ENCODE assay signal across 21 mouse cellular contexts in genomic region chr17:26574118-26574517, GRCm38 (mm10). TPM values are rescaled to one million over a fixed set of nuclear protein-coding genes. Genes with fewer than 3 reads are reported as not detected.
A peak's percentile ranks its signal among the peaks of the same experiment; 100 is the strongest.
DNase-seq lines count a peak whose midpoint lies in the region; ATAC-seq and TF ChIP-seq lines count a peak whose summit lies in the region.
"Had no signal": no experiment of that assay in that cellular context is flagged by ENCODE, and none has a peak within 500 bp of the region (broad histone marks: within the 10 kb centered on the region; RNA-seq: fewer than 3 reads in every experiment).

No protein-coding gene starts in this region.

- no peak for ATAC-seq in megakaryocyte, adult 5-6 weeks (ENCODE audit: poor library complexity, severe bottlenecking)
- no peak for ATAC-seq in heart, embryonic 15.5 days (replicated peaks; ENCODE audit: insufficient number of reproducible peaks, insufficient read depth, low FRiP score, low read depth)
- ATAC-seq: activated CD4-positive, CD25-positive, alpha-beta regulatory T cell, adult 4 months; liver, postnatal 0 days; lung, postnatal 0 days had no signal

- H3K9me3 ChIP-seq in megakaryocyte, embryonic 14.5 days, result no peaks in the 10 kb centered on the region
- no peaks in the 10 kb centered on the region for H3K9me3 ChIP-seq in heart, embryonic 15.5 days (replicated peaks)
- H3K9me3 ChIP-seq: embryonic facial prominence, embryonic 12.5 days; hindbrain, embryonic 13.5 days had no signal

- peak; percentile 66; the same call in 1 of the 2 replicates for TF ChIP-seq EP300 in heart, adult 2 months (IDR thresholded peaks at IDR 0.05; ENCODE audit: insufficient read depth, low read depth, low read length)

- intact Hi-C loops in heart, adult 2 months (cut with DNase I), result no loop called here
- intact Hi-C loops in heart, postnatal 25 days (cut with DNase I), result no loop called here

- H3K79me2 ChIP-seq in heart, adult 2 months (replicated peaks; ENCODE audit: control insufficient read depth, insufficient read depth, low read length), result no peaks in the 10 kb centered on the region; the same call in none of the 2 replicates

- peak overlapping the region; percentile 37 for H3K9ac ChIP-seq in heart, adult 2 months (ENCODE audit: low read depth, low read length)
- no peak overlapping the region for H3K9ac ChIP-seq in heart, embryonic 15.5 days
- H3K9ac ChIP-seq: embryonic facial prominence, embryonic 12.5 days; hindbrain, embryonic 13.5 days; liver, postnatal 0 days had no signal

- H3K4me2 ChIP-seq in heart, embryonic 15.5 days, result no peak overlapping the region
- H3K4me2 ChIP-seq: embryonic facial prominence, embryonic 12.5 days; hindbrain, embryonic 13.5 days; liver, embryonic 11.5 days; midbrain, embryonic 11.5 days had no signal

- H3K27me3 ChIP-seq in heart, adult 2 months (ENCODE audit: control insufficient read depth, insufficient read depth, low read length), result no peaks in the 10 kb centered on the region
- H3K27me3 ChIP-seq in megakaryocyte, embryonic 14.5 days (replicated peaks), result no peaks in the 10 kb centered on the region
- no peaks in the 10 kb centered on the region for H3K27me3 ChIP-seq in heart, embryonic 15.5 days
- H3K27me3 ChIP-seq: embryonic facial prominence, embryonic 12.5 days; hindbrain, embryonic 13.5 days had no signal

- peak in 1 of 2 experiments; percentile 56 for DNase-seq in heart, adult 2 months
- DNase-seq in heart, postnatal 25 days (ENCODE audit: low spot score), result no peak
- no peak for DNase-seq in adrenal gland, postnatal 14 days
- DNase-seq in thymus, postnatal 10 days (ENCODE audit: low spot score in 2 of 2), result no peak
- DNase-seq: adrenal gland, postnatal 36 days; gastrocnemius, postnatal 10 days; kidney, adult 11 months; layer of hippocampus, adult 9-11 months; left cerebral cortex, postnatal 4 days; liver, postnatal 0 days; thymus, postnatal 4 days had no signal

- H3K36me3 ChIP-seq in heart, adult 2 months (ENCODE audit: control insufficient read depth, insufficient read depth, low read length), result peaks cover 2% of the 10 kb centered on the region
- peaks cover 63% of the 10 kb centered on the region for H3K36me3 ChIP-seq in megakaryocyte, embryonic 14.5 days (replicated peaks; ENCODE audit: low read length)
- peaks cover 1% of the 10 kb centered on the region; the same call in 1 of the 2 replicates for H3K36me3 ChIP-seq in heart, embryonic 15.5 days

- no peak overlapping the region for H3K4me3 ChIP-seq in heart, adult 2 months
- peak overlapping the region; percentile 43 for H3K4me3 ChIP-seq in megakaryocyte, embryonic 14.5 days (replicated peaks)
- H3K4me3 ChIP-seq in heart, embryonic 15.5 days, result no peak overlapping the region
- H3K4me3 ChIP-seq: embryonic facial prominence, embryonic 12.5 days; hindbrain, embryonic 13.5 days had no signal

- peak overlapping the region; percentile 68 for H3K27ac ChIP-seq in heart, adult 2 months
- H3K27ac ChIP-seq in heart, embryonic 15.5 days, result peak overlapping the region; percentile 35
- H3K27ac ChIP-seq: embryonic facial prominence, embryonic 12.5 days; hindbrain, embryonic 13.5 days; macrophage had no signal

- 0 out of 2 replicates have a peak, but pooled peaks have one; percentile 19 for TF ChIP-seq POLR2A in heart, adult 2 months (IDR thresholded peaks at IDR 0.05; ENCODE audit: insufficient read depth, low read depth, low read length)

- 31% methylated on average over 11 of the region's 11 CpGs for WGBS in heart, adult 2 months
- 48% methylated on average over 11 of the region's 11 CpGs for WGBS in heart, embryonic 15.5 days

- H3K4me1 ChIP-seq in heart, adult 2 months (ENCODE audit: control insufficient read depth, insufficient read depth, low read length), result peaks cover 49% of the 10 kb centered on the region
- H3K4me1 ChIP-seq in megakaryocyte, embryonic 14.5 days, result peaks cover 100% of the 10 kb centered on the region
- peaks cover 79% of the 10 kb centered on the region for H3K4me1 ChIP-seq in heart, embryonic 15.5 days (replicated peaks)

- TF ChIP-seq CTCF in heart, adult 2 months (IDR thresholded peaks at IDR 0.05), result no peak

RNA-seq across cellular contexts. Expression of gene Dusp1, which starts 12.2 kb away (rescaled TPM):
- 10 to 100 TPM; 61.4 to 71.3 TPM for total RNA-seq in heart, adult 2 months (2021)
- polyA plus RNA-seq in heart, adult 2 months (2012; rRNA removed), result 122 and 171 TPM in 2 replicates
- total RNA-seq in heart, postnatal 25 days (2021), result 10 to 100 TPM; 44.8 to 66.4 TPM
- polyA plus RNA-seq in megakaryocyte, embryonic 14.5 days (2012; ENCODE audit: insufficient read depth, low replicate concordance), result 11.6 and 65.1 TPM in 2 replicates
- total RNA-seq in megakaryocyte, adult 5-6 weeks (2015), result 265 and 280 TPM in 2 replicates
- 58.9 and 72.1 TPM in 2 replicates for total RNA-seq in megakaryocyte, adult 5-6 weeks (2017)
- polyA plus RNA-seq in heart, embryonic 15.5 days (2015; fragmentation: Nextera tagmentation; extraction: Ambion mirVana), result 30.8 and 38.1 TPM in 2 replicates
- total RNA-seq in adrenal gland, postnatal 14 days (2021), result 56.6 and 66.3 TPM in 2 replicates

RNA-seq across cellular contexts. Expression of gene Ergic1, which starts 12.8 kb away (rescaled TPM):
- 10 to 100 TPM; 53.6 to 59.4 TPM for total RNA-seq in heart, adult 2 months (2021)
- 64.4 and 84.3 TPM in 2 replicates for polyA plus RNA-seq in heart, adult 2 months (2012; rRNA removed)
- total RNA-seq in heart, postnatal 25 days (2021), result 10 to 100 TPM; 54.2 to 58.4 TPM
- 21.0 and 26.5 TPM in 2 replicates for polyA plus RNA-seq in megakaryocyte, embryonic 14.5 days (2012; ENCODE audit: insufficient read depth, low replicate concordance)
- 18.9 and 22.1 TPM in 2 replicates for total RNA-seq in megakaryocyte, adult 5-6 weeks (2015)
- 9.6 and 16.3 TPM in 2 replicates for total RNA-seq in megakaryocyte, adult 5-6 weeks (2017)
- polyA plus RNA-seq in heart, embryonic 15.5 days (2015; fragmentation: Nextera tagmentation; extraction: Ambion mirVana), result 75.0 and 92.0 TPM in 2 replicates
- total RNA-seq in adrenal gland, postnatal 14 days (2021), result 126 and 143 TPM in 2 replicates
